Mouse (Mus musculus) bone marrow macrophage, adult 2 months (primary cell): Measurements from ENCODE around the gene Ptk7.

Experiments
- CTCF ChIP-seq: IDR thresholded peaks from 2 replicates; pipeline ENCODE4 v1.5.1; 2012; ENCODE audit warnings: low read depth, mild to moderate bottlenecking, low read length, moderate library complexity
- POLR2A ChIP-seq: IDR thresholded peaks from 2 replicates; pipeline ENCODE4 v1.6.1; 2012; ENCODE audit warnings: mild to moderate bottlenecking, low read depth, low read length, borderline replicate concordance

- TF ChIP-seq POLR2A (no peak), CTCF (no peak)
Measured at GRCm38 (mm10) chr17:46628471-46628790, 873 bp downstream of the Ptk7 start.
